Mouse (Mus musculus) liver, embryonic 11.5 days (tissue): ENCODE results near the gene Zfp467. TPM values are rescaled to one million over a fixed set of nuclear protein-coding genes. Genes with fewer than 3 reads are reported as not detected.

Experiments used
- ATAC-seq: fragments of 200-750 bp; cut with Nextera tagmentation; replicated peaks from 2 replicates; pipeline ENCODE4 v1.8.0; 2017; ENCODE audit warnings: moderate number of reproducible peaks, mild to moderate bottlenecking, moderate TSS enrichment, moderate library complexity; ENCODE audit not compliant: low FRiP score
- DNase-seq: peaks from one replicate; pipeline ENCODE4 v3.0.0-alpha.2; 2017; ENCODE audit warnings: low spot score
- H3K27ac ChIP-seq: fragments of 300-500 bp; sonication (generic); 2 replicates; pipeline ENCODE4 v1.5.1; 2014; ENCODE audit warnings: mild to moderate bottlenecking, low read depth, low read length, control low read depth
- H3K27me3 ChIP-seq: fragments of 300-500 bp; sonication (generic); replicated peaks from 2 replicates; pipeline ENCODE4 v1.6.1; 2014; ENCODE audit warnings: low read length, mixed read lengths; ENCODE audit not compliant: control insufficient read depth, insufficient read depth
- H3K36me3 ChIP-seq: fragments of 300-500 bp; sonication (generic); 2 replicates; pipeline ENCODE4 v1.6.1; 2014; ENCODE audit warnings: mild to moderate bottlenecking, low read length, moderate library complexity, mixed read lengths; ENCODE audit not compliant: control insufficient read depth, insufficient read depth
- H3K4me1 ChIP-seq: fragments of 300-500 bp; sonication (generic); replicated peaks from 2 replicates; pipeline ENCODE4 v1.6.1; 2014; ENCODE audit warnings: low read length, mixed read lengths; ENCODE audit not compliant: control insufficient read depth, insufficient read depth
- H3K4me2 ChIP-seq: fragments of 300-500 bp; sonication (generic); 2 replicates; pipeline ENCODE4 v1.6.1; 2014; ENCODE audit warnings: mild to moderate bottlenecking, control low read depth, moderate library complexity
- H3K4me3 ChIP-seq: fragments of 300-500 bp; sonication (generic); 2 replicates; pipeline ENCODE4 v1.5.1; 2014; ENCODE audit warnings: low read depth, low read length, control low read depth
- H3K9ac ChIP-seq: fragments of 300-500 bp; sonication (generic); 2 replicates; pipeline ENCODE4 v1.6.1; 2014; ENCODE audit warnings: low read depth, low read length, control low read depth
- H3K9me3 ChIP-seq: fragments of 300-500 bp; sonication (generic); 2 replicates; pipeline ENCODE4 v1.6.1; 2016; ENCODE audit warnings: low read length, inconsistent platforms, mixed read lengths; ENCODE audit not compliant: control insufficient read depth
- WGBS: fragments of 180-500 bp; shearing (Covaris S2); extraction: QIAGEN DNeasy Blood & Tissue Kit; methylation state at CpG from one replicate; pipeline ENCODE4 v1.1.7; 2014; 5-methylcytosine and 5-hydroxymethylcytosine counted together
- polyA plus RNA-seq: library from polyadenylated mRNA; unstranded; fragments of >200 nt; fragmentation: Nextera tagmentation; extraction: Ambion mirVana; gene quantifications from 2 replicates; pipeline ENCODE4 v1.2.1, GENCODE M21; 2014

The Zfp467 gene
- polyA plus RNA-seq, result 5.3 and 6.9 TPM in 2 replicates

- H3K9ac ChIP-seq, result peak within 1 kb of the TSS; percentile 61
- H3K27me3 ChIP-seq, result peaks cover 22% of the 10 kb centered on the region
- H3K4me3 ChIP-seq, result peak within 1 kb of the TSS; percentile 64
- 1% methylated on average over 65 of the region's 65 CpGs for WGBS
- ATAC-seq, result no peak; the same call in 1 of the 2 replicates
- no peaks in the 10 kb centered on the region; the same call in 1 of the 2 replicates for H3K36me3 ChIP-seq
- DNase-seq, result peak; percentile 61
- H3K9me3 ChIP-seq, result peaks cover 3% of the 10 kb centered on the region; the same call in 1 of the 2 replicates
- peaks cover 5% of the 10 kb centered on the region; the same call in 1 of the 2 replicates for H3K4me1 ChIP-seq
- H3K4me2 ChIP-seq, result peak within 1 kb of the TSS; percentile 84
- H3K27ac ChIP-seq, result peak within 1 kb of the TSS; percentile 77
Measured at GRCm38 (mm10) chr6:48445181-48446101, at the start of gene Zfp467. TSS of gene Zfp467 (minus strand) at chr6:48445825.

GRCm38 (mm10) chr6:48493136-48493730 lies 47.6 kb upstream of the Zfp467 start:
- H3K4me1 ChIP-seq, result peaks cover 3% of the 10 kb centered on the region
- DNase-seq, result no peak
- H3K27ac ChIP-seq, result no peak overlapping the region
- H3K9me3 ChIP-seq, result no peaks in the 10 kb centered on the region
- H3K4me3 ChIP-seq, result no peak overlapping the region
- no peak overlapping the region for H3K4me2 ChIP-seq
- H3K9ac ChIP-seq, result no peak overlapping the region
- H3K36me3 ChIP-seq, result no peaks in the 10 kb centered on the region
- no peak for ATAC-seq
- 35% methylated on average over 8 of the region's 8 CpGs for WGBS
- 0 out of 2 replicates have a peak, but pooled peaks cover 2% of the 10 kb centered on the region for H3K27me3 ChIP-seq

GRCm38 (mm10) chr6:48491361-48491760 lies 45.7 kb upstream of the Zfp467 start:
- peaks cover 4% of the 10 kb centered on the region for H3K4me1 ChIP-seq
- 0 out of 2 replicates have a peak, but pooled peaks cover 2% of the 10 kb centered on the region for H3K27me3 ChIP-seq
- WGBS, result 47% methylated on average over 9 of the region's 9 CpGs
- DNase-seq (no peak), ATAC-seq (no peak)
- no peak overlapping the region for H3K4me3 ChIP-seq
- H3K27ac ChIP-seq, result no peak overlapping the region
- no peaks in the 10 kb centered on the region for H3K9me3 ChIP-seq
- H3K9ac ChIP-seq, result no peak overlapping the region
- no peaks in the 10 kb centered on the region for H3K36me3 ChIP-seq
- no peak overlapping the region for H3K4me2 ChIP-seq

GRCm38 (mm10) chr6:48489741-48490140 lies 44.1 kb upstream of the Zfp467 start:
- Histone ChIP-seq H3K27me3 (peaks cover 5% of the 10 kb centered on the region; the same call in 1 of the 2 replicates), H3K4me2 (no peak overlapping the region), H3K36me3 (no peaks in the 10 kb centered on the region), H3K9ac (no peak overlapping the region), H3K27ac (no peak overlapping the region), H3K4me3 (no peak overlapping the region), H3K9me3 (no peaks in the 10 kb centered on the region), H3K4me1 (peaks cover 4% of the 10 kb centered on the region)
- ATAC-seq, result no peak
- no peak for DNase-seq
- WGBS, result 85% methylated on average over 3 of the region's 3 CpGs

- Histone ChIP-seq H3K4me3 (0 out of 2 replicates have a peak overlapping the region, but pooled peaks have one; percentile 17), H3K36me3 (no peaks in the 10 kb centered on the region), H3K9me3 (no peaks in the 10 kb centered on the region), H3K9ac (no peak overlapping the region), H3K4me1 (peaks cover 4% of the 10 kb centered on the region), H3K27ac (no peak overlapping the region), H3K4me2 (peak overlapping the region; percentile 59), H3K27me3 (peaks cover 5% of the 10 kb centered on the region; the same call in 1 of the 2 replicates)
- DNase-seq (peak; percentile 38), ATAC-seq (no peak)
- 7% methylated on average over 17 of the region's 25 CpGs for WGBS
Measured at GRCm38 (mm10) chr6:48487747-48488725, 42.4 kb upstream of the Zfp467 start.

GRCm38 (mm10) chr6:48482501-48482900 lies 36.9 kb upstream of the Zfp467 start:
- WGBS, result 67% methylated on average over 5 of the region's 5 CpGs
- Histone ChIP-seq H3K4me3 (no peak overlapping the region), H3K4me1 (no peaks in the 10 kb centered on the region), H3K9me3 (no peaks in the 10 kb centered on the region), H3K27me3 (peaks cover 3% of the 10 kb centered on the region; the same call in 1 of the 2 replicates), H3K36me3 (no peaks in the 10 kb centered on the region), H3K4me2 (no peak overlapping the region), H3K27ac (no peak overlapping the region), H3K9ac (no peak overlapping the region)
- DNase-seq (no peak), ATAC-seq (no peak)

- WGBS, result 81% methylated on average over 4 of the region's 4 CpGs
- H3K4me3 ChIP-seq, result no peak overlapping the region
- no peaks in the 10 kb centered on the region for H3K9me3 ChIP-seq
- ATAC-seq (no peak), DNase-seq (no peak)
- no peak overlapping the region for H3K4me2 ChIP-seq
- H3K36me3 ChIP-seq, result no peaks in the 10 kb centered on the region
- no peak overlapping the region for H3K27ac ChIP-seq
- H3K4me1 ChIP-seq, result no peaks in the 10 kb centered on the region
- no peaks in the 10 kb centered on the region for H3K27me3 ChIP-seq
- H3K9ac ChIP-seq, result no peak overlapping the region
Measured at GRCm38 (mm10) chr6:48478446-48478845, 32.8 kb upstream of the Zfp467 start.

- no peaks in the 10 kb centered on the region for H3K36me3 ChIP-seq
- H3K4me2 ChIP-seq, result no peak overlapping the region
- no peaks in the 10 kb centered on the region for H3K4me1 ChIP-seq
- DNase-seq, result no peak
- no peaks in the 10 kb centered on the region for H3K9me3 ChIP-seq
- no peak overlapping the region for H3K4me3 ChIP-seq
- H3K27me3 ChIP-seq, result no peaks in the 10 kb centered on the region
- no peak overlapping the region for H3K27ac ChIP-seq
- WGBS, result 86% methylated on average over 2 of the region's 2 CpGs
- ATAC-seq, result no peak
- H3K9ac ChIP-seq, result no peak overlapping the region
Measured at GRCm38 (mm10) chr6:48470739-48471138, 25.1 kb upstream of the Zfp467 start.
